Mouse (Mus musculus) neural tube, embryonic 11.5 days (tissue): ENCODE data around the gene Prpf4b. TPM values are rescaled to one million over a fixed set of nuclear protein-coding genes. Genes with fewer than 3 reads are reported as not detected.
"Not testable (repeated sequence)": the region's sequence is repeated elsewhere in the genome, so short reads cannot be mapped to it uniquely, and the experiment has no call there.

Source experiments
- ATAC-seq: fragments of 200-750 bp; cut with Nextera tagmentation; 2 replicates; pipeline ENCODE4 v1.8.0; 2017; ENCODE audit warnings: moderate number of reproducible peaks, mild to moderate bottlenecking, moderate TSS enrichment, moderate library complexity; ENCODE audit not compliant: insufficient read depth, low FRiP score, low TSS enrichment
- DNase-seq: peaks from one replicate; pipeline ENCODE4 v3.0.0-alpha.2; 2015; ENCODE audit warnings: low spot score
- H3K27ac ChIP-seq: fragments of 300-500 bp; sonication (generic); 2 replicates; pipeline ENCODE4 v1.5.1; 2014; ENCODE audit warnings: low read depth, mild to moderate bottlenecking, low read length
- H3K27me3 ChIP-seq: fragments of 300-500 bp; sonication (generic); 2 replicates; pipeline ENCODE4 v1.6.1; 2014; ENCODE audit warnings: mild to moderate bottlenecking, low read length, mixed read lengths; ENCODE audit not compliant: control insufficient read depth, insufficient read depth
- H3K36me3 ChIP-seq: fragments of 300-500 bp; sonication (generic); 2 replicates; pipeline ENCODE4 v1.6.1; 2014; ENCODE audit warnings: mild to moderate bottlenecking, low read length, moderate library complexity, mixed read lengths; ENCODE audit not compliant: control insufficient read depth, insufficient read depth
- H3K4me1 ChIP-seq: fragments of 300-500 bp; sonication (generic); 2 replicates; pipeline ENCODE4 v1.6.1; 2014; ENCODE audit warnings: low read length, mixed read lengths; ENCODE audit not compliant: control insufficient read depth, insufficient read depth
- H3K4me2 ChIP-seq: fragments of 300-500 bp; sonication (generic); 2 replicates; pipeline ENCODE4 v1.6.1; 2014; ENCODE audit warnings: low read depth, mild to moderate bottlenecking, moderate library complexity
- H3K4me3 ChIP-seq: fragments of 300-500 bp; sonication (generic); 2 replicates; pipeline ENCODE4 v1.5.1; 2014; ENCODE audit warnings: low read depth, low read length
- H3K9ac ChIP-seq: fragments of 300-500 bp; sonication (generic); 2 replicates; pipeline ENCODE4 v1.6.1; 2014; ENCODE audit warnings: mild to moderate bottlenecking, low read length
- H3K9me3 ChIP-seq: fragments of 300-500 bp; sonication (generic); 2 replicates; pipeline ENCODE4 v1.6.1; 2016; ENCODE audit warnings: low read length; ENCODE audit not compliant: control insufficient read depth
- WGBS: fragments of 180-500 bp; shearing (Covaris S2); extraction: QIAGEN DNeasy Blood & Tissue Kit; methylation state at CpG from one replicate; pipeline ENCODE4 v1.1.7; 2014; 5-methylcytosine and 5-hydroxymethylcytosine counted together
- polyA plus RNA-seq: library from polyadenylated mRNA; unstranded; fragments of >200 nt; fragmentation: Nextera tagmentation; extraction: Ambion mirVana; gene quantifications from 2 replicates; pipeline ENCODE4 v1.2.1, GENCODE M21; 2014

Prpf4b gene
- polyA plus RNA-seq, 1 experiment from 2014 or later, result 100.0 TPM

GRCm38 (mm10) chr13:34916520-34917167 lies 41.5 kb downstream of the Prpf4b start:
- WGBS, result 37% methylated on average over 37 of the region's 37 CpGs
- H3K4me3 ChIP-seq, result no peak overlapping the region

GRCm38 (mm10) chr13:34924210-34924609 lies 49.1 kb downstream of the Prpf4b start, which contains the start of the genes Fam217a and 4933417A18Rik:
Gene Fam217a (minus strand): TSS chr13:34924310.
Gene 4933417A18Rik (plus strand): TSS chr13:34924409.
- 82% methylated on average over 4 of the region's 4 CpGs for WGBS
- no peaks in the 10 kb centered on the region for H3K4me1 ChIP-seq
- H3K4me2 ChIP-seq, result no peak within 1 kb of the TSS
- ATAC-seq (no peak), DNase-seq (no peak)
- no peaks in the 10 kb centered on the region for H3K9me3 ChIP-seq
- no peak within 1 kb of the TSS for H3K27ac ChIP-seq
- no peaks in the 10 kb centered on the region for H3K27me3 ChIP-seq
- H3K9ac ChIP-seq, result no peak within 1 kb of the TSS
- no peak within 1 kb of the TSS for H3K4me3 ChIP-seq
- no peaks in the 10 kb centered on the region for H3K36me3 ChIP-seq

More at GRCm38 (mm10) chr13:34916520-34917167, 41.5 kb downstream of the Prpf4b start:
- Histone ChIP-seq H3K9ac (0 out of 2 replicates have a peak overlapping the region, but pooled peaks have one; percentile 32), H3K36me3 (no peaks in the 10 kb centered on the region), H3K4me1 (no peaks in the 10 kb centered on the region), H3K27ac (no peak overlapping the region), H3K4me2 (peak overlapping the region; percentile 41), H3K27me3 (no peaks in the 10 kb centered on the region), H3K9me3 (no peaks in the 10 kb centered on the region)
- DNase-seq, result peak; percentile 40
- no peak for ATAC-seq

GRCm38 (mm10) chr13:34934931-34935644 lies 60.0 kb downstream of the Prpf4b start:
- Histone ChIP-seq H3K9ac (no peak overlapping the region), H3K4me3 (no peak overlapping the region), H3K36me3 (no peaks in the 10 kb centered on the region), H3K27ac (no peak overlapping the region), H3K27me3 (no peaks in the 10 kb centered on the region), H3K4me1 (no peaks in the 10 kb centered on the region), H3K9me3 (no peaks in the 10 kb centered on the region), H3K4me2 (no peak overlapping the region)
- no peak for DNase-seq
- WGBS, result 84% methylated on average over 10 of the region's 10 CpGs
- ATAC-seq, result no peak

- H3K9me3 ChIP-seq, result no peaks in the 10 kb centered on the region
- H3K4me1 ChIP-seq, result no peaks in the 10 kb centered on the region
- no peak overlapping the region for H3K4me3 ChIP-seq
- no peak for ATAC-seq
- no peak overlapping the region for H3K27ac ChIP-seq
- no peaks in the 10 kb centered on the region for H3K36me3 ChIP-seq
- H3K4me2 ChIP-seq, result no peak overlapping the region
- no peak for DNase-seq
- no peak overlapping the region for H3K9ac ChIP-seq
- no peaks in the 10 kb centered on the region for H3K27me3 ChIP-seq
Measured at GRCm38 (mm10) chr13:34942370-34942769, 67.3 kb downstream of the Prpf4b start.

- 83% methylated on average over 2 of the region's 2 CpGs for WGBS
- H3K36me3 ChIP-seq, H3K27ac ChIP-seq, H3K9ac ChIP-seq, DNase-seq, H3K4me3 ChIP-seq, H3K27me3 ChIP-seq, H3K4me2 ChIP-seq, H3K9me3 ChIP-seq, H3K4me1 ChIP-seq, ATAC-seq: not testable (repeated sequence)
Measured at GRCm38 (mm10) chr13:34951437-34951836, 76.3 kb downstream of the Prpf4b start.

Other genes starting within 250 kb of the Prpf4b start
- gene Pxdc1, start 221.8 kb upstream of the Prpf4b start, polyA plus RNA-seq, result 2.5 and 3.8 TPM in 2 replicates
- not detected in 2 replicates for gene Fam50b, start 140.5 kb upstream of the Prpf4b start, polyA plus RNA-seq
- 0.31 and 1.1 TPM in 2 replicates for gene Fam217a, start 49.0 kb downstream of the Prpf4b start, polyA plus RNA-seq
- not detected in 2 replicates for gene 4933417A18Rik, start 49.1 kb downstream of the Prpf4b start, polyA plus RNA-seq
- gene Eci3, start 88.5 kb downstream of the Prpf4b start, polyA plus RNA-seq, result 0.58 and 1.4 TPM in 2 replicates
- gene Eci2, start 151.8 kb downstream of the Prpf4b start, polyA plus RNA-seq, result 116 and 119 TPM in 2 replicates